Mouse (Mus musculus) liver, adult 2 months (tissue): Measurements from ENCODE around the gene Il23a. TPM values are rescaled to one million over a fixed set of nuclear protein-coding genes. Genes with fewer than 3 reads are reported as not detected.
A peak's percentile ranks its signal among the peaks of the same experiment; 100 is the strongest.

ENCODE experiments used
- DNase-seq: peaks from one replicate; pipeline ENCODE4 v3.0.0-alpha.2; 2011; ENCODE audit warnings: low read depth, low spot score; ENCODE audit errors: extremely low read depth
- H3K27ac ChIP-seq: fragments of 200-500 bp; replicated peaks from 2 replicates; pipeline ENCODE4 v1.5.1; 2012; ENCODE audit warnings: low read depth, mild to moderate bottlenecking, control low read depth, inconsistent platforms, low read length; ENCODE audit not compliant: insufficient read depth
- H3K27me3 ChIP-seq: fragments of 200-500 bp; 2 replicates; pipeline ENCODE4 v1.6.1; 2012; ENCODE audit warnings: mild to moderate bottlenecking, moderate library complexity, low read length, inconsistent platforms; ENCODE audit not compliant: control insufficient read depth, insufficient read depth
- H3K36me3 ChIP-seq: fragments of 200-500 bp; 2 replicates; pipeline ENCODE4 v1.6.1; 2012; ENCODE audit warnings: low read length, inconsistent platforms; ENCODE audit not compliant: control insufficient read depth, insufficient read depth
- H3K4me1 ChIP-seq: fragments of 200-500 bp; 2 replicates; pipeline ENCODE4 v1.6.1; 2011; ENCODE audit warnings: low read length; ENCODE audit not compliant: control insufficient read depth, insufficient read depth
- H3K4me3 ChIP-seq: fragments of 200-500 bp; 2 replicates; pipeline ENCODE4 v1.5.1; 2011; ENCODE audit warnings: low read depth, mild to moderate bottlenecking, control low read depth, low read length, moderate library complexity; ENCODE audit not compliant: insufficient read depth
- H3K79me2 ChIP-seq: fragments of 200-500 bp; 2 replicates; pipeline ENCODE4 v1.6.1; 2012; ENCODE audit warnings: inconsistent platforms, mild to moderate bottlenecking, low read length, moderate library complexity; ENCODE audit not compliant: control insufficient read depth, insufficient read depth
- H3K9ac ChIP-seq: fragments of 200-500 bp; 2 replicates; pipeline ENCODE4 v1.6.1; 2012; ENCODE audit warnings: low read depth, mild to moderate bottlenecking, control low read depth, inconsistent platforms, low read length
- CTCF ChIP-seq: fragments of 200-500 bp; IDR thresholded peaks from 2 replicates; pipeline ENCODE4 v1.5.1; 2011; ENCODE audit warnings: low read depth, low read length, control low read depth
- POLR2A ChIP-seq: fragments of 200-500 bp; IDR thresholded peaks from 2 replicates; pipeline ENCODE4 v1.6.1; 2011; ENCODE audit warnings: low read length, control low read depth; ENCODE audit not compliant: insufficient read depth; ENCODE audit errors: extremely low read depth
- WGBS: fragments of 180-500 bp; shearing (Covaris S2); methylation state at CpG from one replicate; pipeline ENCODE4 v1.1.7; 2018; 5-methylcytosine and 5-hydroxymethylcytosine counted together
- polyA plus RNA-seq: library from polyadenylated mRNA; depleted of rRNA; stranded (reverse); fragments of >200 nt; gene quantifications from 2 replicates; pipeline ENCODE4 v1.2.3, GENCODE M21; 2012
- total RNA-seq: library from RNA; depleted of rRNA; stranded (reverse); fragments of >200 nt; gene quantifications from 2 replicates; pipeline ENCODE4 v1.2.3, GENCODE M21; 2014

Il23a gene
- total and polyA plus RNA-seq, 2 experiments = not detected

DNA sequence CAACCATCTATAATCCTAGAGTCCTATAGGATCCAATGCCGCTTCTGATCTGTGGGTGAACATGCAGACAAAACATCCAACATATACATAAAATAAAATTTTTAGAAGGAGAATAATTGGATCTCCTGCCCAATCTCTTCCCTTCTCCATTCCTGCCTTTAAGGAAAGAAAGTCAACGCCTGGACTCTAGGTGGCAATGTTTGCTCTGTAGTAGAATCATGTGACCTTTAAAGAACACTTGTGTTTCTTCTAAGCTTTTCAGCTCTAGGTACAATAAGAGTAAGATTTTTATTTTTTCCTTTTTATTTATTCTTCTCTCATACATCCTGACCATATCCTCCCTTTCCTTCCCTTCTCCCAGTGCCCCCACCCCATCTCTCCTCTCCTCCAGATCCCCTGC, 26.7 kb downstream of the Il23a start:
- H3K27ac ChIP-seq = peak overlapping the region; percentile 29
- H3K36me3 ChIP-seq = peaks cover 14% of the 10 kb centered on the region
- H3K27me3 ChIP-seq = no peaks in the 10 kb centered on the region
- H3K4me1 ChIP-seq = peaks cover 16% of the 10 kb centered on the region
- peak; percentile 62 for DNase-seq
- peaks cover 22% of the 10 kb centered on the region; the same call in 1 of the 2 replicates for H3K79me2 ChIP-seq
- WGBS = 35% methylated on average over 2 of the region's 2 CpGs
- H3K9ac ChIP-seq = peak overlapping the region; percentile 68
- TF ChIP-seq POLR2A = no peak
- H3K4me3 ChIP-seq = peak overlapping the region; percentile 54

DNA sequence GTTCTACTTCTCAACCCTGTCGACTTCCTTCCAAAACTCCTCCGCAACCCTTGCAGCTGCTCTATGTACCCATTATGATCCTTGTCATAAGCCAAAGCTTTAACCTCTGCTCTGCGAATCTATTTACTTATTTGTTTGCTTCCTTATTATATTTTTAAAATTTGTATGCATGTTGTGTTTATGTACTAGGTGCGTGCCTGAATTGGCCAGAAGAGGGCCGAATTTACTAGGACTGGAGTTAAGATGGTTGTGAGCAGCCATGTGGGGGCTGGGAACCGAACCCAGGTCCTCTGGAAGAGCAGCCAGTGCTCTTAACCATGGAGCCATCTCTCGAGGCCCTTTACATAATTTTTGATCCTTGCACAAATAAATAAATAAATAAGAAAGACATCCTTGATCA, 27.7 kb downstream of the Il23a start:
- Histone ChIP-seq H3K79me2 (peaks cover 19% of the 10 kb centered on the region; the same call in 1 of the 2 replicates), H3K4me3 (peak overlapping the region; percentile 80), H3K27me3 (no peaks in the 10 kb centered on the region), H3K4me1 (peaks cover 16% of the 10 kb centered on the region), H3K27ac (peak overlapping the region; percentile 83), H3K9ac (peak overlapping the region; percentile 86), H3K36me3 (peaks cover 7% of the 10 kb centered on the region)
- TF ChIP-seq CTCF = no peak
- no peak for TF ChIP-seq POLR2A
- peak; percentile 41 for DNase-seq
- 7% methylated on average over 7 of the region's 7 CpGs for WGBS

DNA sequence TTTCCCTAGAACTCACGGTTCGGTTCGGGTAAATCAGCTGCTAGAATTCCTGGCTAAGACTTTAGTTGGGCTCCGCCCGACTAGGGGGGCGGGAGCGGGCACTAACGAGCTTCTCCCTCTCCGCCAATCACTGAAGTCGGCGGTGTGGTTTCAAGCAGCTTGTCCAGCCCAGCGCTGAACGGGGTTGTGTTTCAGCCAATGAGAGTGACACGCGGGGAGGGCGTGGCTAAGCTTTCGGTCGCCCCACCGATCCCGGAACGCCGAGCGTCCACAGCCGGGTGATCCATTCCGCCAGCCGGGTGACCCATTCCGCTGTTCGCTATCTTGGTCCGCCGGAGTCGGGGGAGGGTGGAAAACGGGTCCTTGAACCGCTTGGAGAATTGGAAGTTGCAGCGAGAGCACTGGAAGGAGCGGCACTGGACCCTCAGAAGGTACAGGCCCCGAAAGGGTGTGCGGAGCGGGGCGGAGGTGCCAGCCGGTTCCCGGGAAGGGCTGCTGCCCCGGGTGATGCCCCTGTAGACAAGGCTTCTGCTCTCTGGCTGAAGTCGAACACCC, 28.2 kb downstream of the Il23a start, which contains the start of gene Stat2:
TSS of gene Stat2 (plus strand) at position 273 of the 555 bp plus-strand sequence.
- no peak for TF ChIP-seq CTCF
- peak; percentile 98 for TF ChIP-seq POLR2A
- under 1% methylated on average over 43 of the region's 43 CpGs for WGBS
- Histone ChIP-seq H3K4me3 (peak within 1 kb of the TSS; percentile 80), H3K36me3 (peaks cover 7% of the 10 kb centered on the region), H3K4me1 (peaks cover 16% of the 10 kb centered on the region), H3K9ac (peak within 1 kb of the TSS; percentile 86), H3K27ac (peak within 1 kb of the TSS; percentile 91), H3K79me2 (peaks cover 19% of the 10 kb centered on the region; the same call in 1 of the 2 replicates), H3K27me3 (no peaks in the 10 kb centered on the region)
- DNase-seq = peak; percentile 98

DNA sequence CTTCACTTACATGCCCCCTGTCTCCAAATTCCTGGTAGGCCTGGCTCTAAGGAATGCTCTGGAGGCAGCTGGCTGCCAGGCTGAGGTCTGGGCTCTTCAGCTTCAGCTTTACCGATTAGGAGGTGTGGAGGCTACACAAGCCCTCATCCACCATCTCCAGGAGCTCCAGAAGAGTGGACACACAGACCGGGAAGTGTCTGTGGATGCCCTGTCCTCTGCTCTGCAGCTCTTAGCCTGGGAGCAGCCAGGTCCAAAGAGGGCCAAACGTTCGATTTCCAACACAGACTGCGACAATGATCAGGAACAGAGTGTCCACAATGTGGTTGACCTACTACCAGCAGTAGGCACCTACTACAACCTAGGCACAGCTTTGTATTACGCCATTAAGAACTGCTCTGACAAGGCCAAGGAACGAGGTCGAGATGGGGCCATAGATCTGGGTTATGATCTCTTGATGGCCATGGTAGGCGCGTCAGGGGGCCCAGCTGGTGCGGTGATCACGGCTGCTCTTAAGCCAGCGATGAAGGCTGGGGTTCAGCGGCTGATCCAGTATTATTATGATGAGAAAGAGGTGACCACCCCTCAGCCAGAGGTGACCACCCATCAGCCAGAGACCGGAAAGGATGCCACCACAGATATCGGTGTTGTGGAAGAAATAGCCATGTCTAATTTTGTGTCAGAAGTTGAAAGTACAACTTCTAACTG, 29.2 kb downstream of the Il23a start:
- H3K36me3 ChIP-seq = peaks cover 2% of the 10 kb centered on the region; the same call in 1 of the 2 replicates
- peak overlapping the region; percentile 82 for H3K9ac ChIP-seq
- H3K4me1 ChIP-seq = peaks cover 13% of the 10 kb centered on the region
- peak overlapping the region; percentile 79 for H3K4me3 ChIP-seq
- H3K27me3 ChIP-seq = no peaks in the 10 kb centered on the region
- WGBS = 27% methylated on average over 16 of the region's 16 CpGs
- DNase-seq = peak; percentile 84
- TF ChIP-seq POLR2A (no peak), CTCF (no peak)
- peaks cover 16% of the 10 kb centered on the region; the same call in 1 of the 2 replicates for H3K79me2 ChIP-seq
- peak overlapping the region; percentile 91 for H3K27ac ChIP-seq

DNA sequence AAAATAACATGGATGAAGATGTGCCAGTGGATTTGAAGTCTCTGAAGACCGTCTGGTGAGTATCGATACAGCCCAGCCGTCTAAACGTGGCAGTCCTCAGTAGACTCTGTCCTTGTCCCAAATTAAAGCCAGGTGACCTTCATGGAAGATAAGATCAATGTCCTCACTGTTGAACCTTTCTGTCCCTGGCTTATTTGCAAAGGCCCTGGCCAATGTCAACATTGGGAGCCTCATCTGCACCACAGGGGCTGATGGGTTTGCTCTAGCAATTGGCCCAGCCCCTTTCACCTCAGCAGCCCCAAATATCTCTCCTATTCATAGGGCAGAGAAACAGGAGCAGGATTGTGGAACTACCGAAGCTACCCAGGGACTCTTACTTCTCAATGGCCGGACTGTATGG, 30.2 kb downstream of the Il23a start, which contains the start of gene Apof:
TSS of gene Apof (plus strand) at position 301 of the 400 bp plus-strand sequence.
- Histone ChIP-seq H3K9ac (peak within 1 kb of the TSS; percentile 82), H3K79me2 (peaks cover 16% of the 10 kb centered on the region; the same call in 1 of the 2 replicates), H3K4me3 (peak within 1 kb of the TSS; percentile 79), H3K27me3 (no peaks in the 10 kb centered on the region), H3K4me1 (peaks cover 9% of the 10 kb centered on the region), H3K36me3 (no peaks in the 10 kb centered on the region), H3K27ac (peak within 1 kb of the TSS; percentile 94)
- WGBS = 28% methylated on average over 6 of the region's 6 CpGs
- peak; percentile 99 for DNase-seq
- TF ChIP-seq CTCF (no peak), POLR2A (0 out of 2 replicates have a peak, but pooled peaks have one; percentile 34)
